Mouse (Mus musculus): ENCODE results near the gene Foxq1.

- TF ChIP-seq CTCF (IDR thresholded peaks at IDR 0.05; ENCODE audit: insufficient read depth, low read depth, low read length): no peak
- TF ChIP-seq POLR2A (IDR thresholded peaks at IDR 0.05; ENCODE audit: insufficient read depth, low read depth, low read length): no peak
These were observed 11.2 kb downstream of the Foxq1 start for GRCm38 (mm10) chr13:31567099-31567498.

Data from olfactory bulb, adult 2 months (tissue).